Mouse (Mus musculus): ENCODE data around the gene Pex26.

Pex26 gene

GRCm38 (mm10) chr6:121166098-121166552, 17.3 kb upstream of the Pex26 start:
- DNase-seq (ENCODE audit: low read depth) = no peak

GRCm38 (mm10) chr6:121167381-121167975, 16.0 kb upstream of the Pex26 start:
- DNase-seq (ENCODE audit: low read depth) = no peak

- DNase-seq (ENCODE audit: low read depth) = no peak
These were observed 12.4 kb upstream of the Pex26 start for GRCm38 (mm10) chr6:121171102-121171501.

- DNase-seq (ENCODE audit: low read depth) = no peak
These were observed 10.0 kb upstream of the Pex26 start for GRCm38 (mm10) chr6:121173471-121173870.

GRCm38 (mm10) chr6:121174761-121175160, 8.7 kb upstream of the Pex26 start:
- no peak for DNase-seq (ENCODE audit: low read depth)

GRCm38 (mm10) chr6:121176011-121176730, 7.3 kb upstream of the Pex26 start:
- DNase-seq (ENCODE audit: low read depth) = no peak

GRCm38 (mm10) chr6:121176731-121177098, 6.8 kb upstream of the Pex26 start:
- no peak for DNase-seq (ENCODE audit: low read depth)

GRCm38 (mm10) chr6:121177118-121177708, 6.3 kb upstream of the Pex26 start:
- DNase-seq (ENCODE audit: low read depth) = no peak

GRCm38 (mm10) chr6:121178700-121179358, 4.6 kb upstream of the Pex26 start:
- DNase-seq (ENCODE audit: low read depth) = peak; percentile 80

- DNase-seq (ENCODE audit: low read depth) = no peak
These were observed 3.6 kb upstream of the Pex26 start for GRCm38 (mm10) chr6:121179846-121180245.

- peak; percentile 85 for DNase-seq (ENCODE audit: low read depth)
These were observed 1.0 kb downstream of the Pex26 start for GRCm38 (mm10) chr6:121184198-121185140.

- DNase-seq (ENCODE audit: low read depth) = no peak
These were observed 1.8 kb downstream of the Pex26 start for GRCm38 (mm10) chr6:121185232-121185631.

- no peak for DNase-seq (ENCODE audit: low read depth)
These were observed 8.0 kb downstream of the Pex26 start for GRCm38 (mm10) chr6:121191261-121192009.

GRCm38 (mm10) chr6:121194061-121194955, 10.8 kb downstream of the Pex26 start:
- DNase-seq (ENCODE audit: low read depth) = no peak

- no peak for DNase-seq (ENCODE audit: low read depth)
These were observed 11.7 kb downstream of the Pex26 start for GRCm38 (mm10) chr6:121194956-121195731.

GRCm38 (mm10) chr6:121197807-121198365, 14.4 kb downstream of the Pex26 start:
- no peak for DNase-seq (ENCODE audit: low read depth)

GRCm38 (mm10) chr6:121200458-121200857, 17.0 kb downstream of the Pex26 start:
- DNase-seq (ENCODE audit: low read depth) = no peak

GRCm38 (mm10) chr6:121202026-121202425, 18.6 kb downstream of the Pex26 start:
- no peak for DNase-seq (ENCODE audit: low read depth)

GRCm38 (mm10) chr6:121206481-121206880, 23.0 kb downstream of the Pex26 start:
- no peak for DNase-seq (ENCODE audit: low read depth)
